Mouse (Mus musculus) gastrocnemius, postnatal 10 days (tissue): Measurements from ENCODE around the gene Grpel1. TPM values are rescaled to one million over a fixed set of nuclear protein-coding genes. Genes with fewer than 3 reads are reported as not detected.

Source experiments
- DNase-seq: peaks from one replicate; pipeline ENCODE4 v3.0.0; 2021; ENCODE audit warnings: mixed read lengths
- total RNA-seq, 2 experiments: library from RNA; stranded (reverse); gene quantifications; 2 replicates each; pipeline ENCODE4 v1.2.3; 2021

The Grpel1 gene
- total RNA-seq, 2 experiments from 2014 or later, result 32.7 to 36.2 TPM

GRCm38 (mm10) chr5:36461231-36461630 lies 3.6 kb upstream of the Grpel1 start:
- DNase-seq, result no peak

- DNase-seq, result peak; percentile 85
Measured at GRCm38 (mm10) chr5:36462810-36463209, 2.0 kb upstream of the Grpel1 start.

DNA sequence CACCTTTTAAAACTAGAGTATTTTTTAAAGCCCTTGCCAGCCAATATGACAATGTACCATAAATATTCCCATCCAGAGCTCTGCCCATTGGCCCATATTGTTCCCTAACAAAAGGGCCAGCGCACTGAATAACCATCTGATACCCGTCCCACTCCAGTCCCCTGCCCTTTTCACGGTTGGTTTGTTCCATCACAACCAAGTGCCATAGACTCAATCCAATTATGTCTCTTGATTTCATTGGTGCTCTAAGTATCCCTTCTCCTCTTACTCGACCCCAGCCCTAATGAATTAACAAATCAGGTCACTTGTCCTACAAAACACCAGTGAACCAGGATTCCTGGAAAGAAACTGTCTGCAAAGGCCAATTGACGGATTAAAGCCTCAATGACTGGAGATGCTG lies 1.4 kb upstream of the Grpel1 start:
- DNase-seq, result no peak

DNA sequence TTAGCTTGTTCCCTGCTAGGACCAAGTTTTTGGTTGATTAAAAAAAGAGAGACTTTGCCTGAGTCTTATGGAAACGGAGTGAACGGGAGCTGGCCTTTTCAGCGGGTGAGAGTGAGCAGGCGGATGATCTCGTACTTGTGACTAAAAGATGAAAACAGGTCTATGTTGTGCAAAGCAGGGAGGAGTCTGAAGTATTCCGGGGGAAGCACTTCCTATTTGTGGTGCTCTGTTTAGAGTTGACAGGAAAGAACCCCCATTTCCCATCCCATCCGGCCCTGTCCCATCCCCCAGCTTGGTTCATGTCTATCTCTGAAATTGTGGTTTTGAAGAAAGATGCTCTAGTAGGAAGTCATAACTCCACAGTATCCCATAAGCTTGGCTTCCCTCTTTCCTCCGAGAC lies 1.1 kb downstream of the Grpel1 start:
- no peak for DNase-seq

- DNase-seq, result no peak
Measured at GRCm38 (mm10) chr5:36471206-36471605, 6.4 kb downstream of the Grpel1 start.

GRCm38 (mm10) chr5:36472876-36473655 lies 8.3 kb downstream of the Grpel1 start:
- no peak for DNase-seq

DNA sequence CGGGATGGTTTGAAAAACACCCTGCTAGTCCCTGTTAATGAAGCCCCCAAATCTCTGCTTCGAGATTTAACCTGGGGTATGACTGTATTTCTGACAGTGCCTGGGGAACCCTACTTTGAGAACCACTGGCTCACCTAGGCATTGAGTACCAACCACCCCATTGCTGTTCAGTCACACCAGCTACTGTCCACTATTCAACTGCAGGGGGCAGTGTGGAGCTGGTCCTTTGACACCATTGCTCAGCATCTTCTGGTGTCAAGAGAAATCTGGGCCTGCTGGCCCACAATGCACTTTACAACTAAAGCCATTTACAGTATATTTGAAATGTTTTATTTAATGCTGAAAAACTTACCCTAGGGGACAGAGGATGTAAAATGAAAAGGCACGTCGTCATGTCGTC lies 9.5 kb downstream of the Grpel1 start:
- DNase-seq, result peak; percentile 73

DNA sequence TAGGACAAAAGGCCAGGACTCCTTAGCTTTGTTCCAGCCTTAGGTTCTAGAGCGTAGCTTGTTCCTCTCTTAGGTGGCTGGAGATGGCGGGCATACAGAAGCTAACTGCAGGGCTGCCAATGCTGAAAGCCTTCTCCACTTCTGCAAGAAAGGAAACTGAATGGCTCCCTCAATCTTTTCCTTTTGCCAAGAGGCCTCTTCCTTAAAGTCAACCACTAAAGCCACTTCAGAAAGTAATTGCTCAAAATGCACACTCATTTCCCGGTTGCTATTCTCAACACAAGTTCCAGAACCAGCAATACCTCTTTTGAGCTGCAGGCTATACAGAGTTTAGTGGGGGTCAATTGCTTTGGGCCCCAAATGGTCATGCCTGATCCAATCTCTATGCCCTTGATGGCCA lies 12.7 kb downstream of the Grpel1 start:
- no peak for DNase-seq

DNA sequence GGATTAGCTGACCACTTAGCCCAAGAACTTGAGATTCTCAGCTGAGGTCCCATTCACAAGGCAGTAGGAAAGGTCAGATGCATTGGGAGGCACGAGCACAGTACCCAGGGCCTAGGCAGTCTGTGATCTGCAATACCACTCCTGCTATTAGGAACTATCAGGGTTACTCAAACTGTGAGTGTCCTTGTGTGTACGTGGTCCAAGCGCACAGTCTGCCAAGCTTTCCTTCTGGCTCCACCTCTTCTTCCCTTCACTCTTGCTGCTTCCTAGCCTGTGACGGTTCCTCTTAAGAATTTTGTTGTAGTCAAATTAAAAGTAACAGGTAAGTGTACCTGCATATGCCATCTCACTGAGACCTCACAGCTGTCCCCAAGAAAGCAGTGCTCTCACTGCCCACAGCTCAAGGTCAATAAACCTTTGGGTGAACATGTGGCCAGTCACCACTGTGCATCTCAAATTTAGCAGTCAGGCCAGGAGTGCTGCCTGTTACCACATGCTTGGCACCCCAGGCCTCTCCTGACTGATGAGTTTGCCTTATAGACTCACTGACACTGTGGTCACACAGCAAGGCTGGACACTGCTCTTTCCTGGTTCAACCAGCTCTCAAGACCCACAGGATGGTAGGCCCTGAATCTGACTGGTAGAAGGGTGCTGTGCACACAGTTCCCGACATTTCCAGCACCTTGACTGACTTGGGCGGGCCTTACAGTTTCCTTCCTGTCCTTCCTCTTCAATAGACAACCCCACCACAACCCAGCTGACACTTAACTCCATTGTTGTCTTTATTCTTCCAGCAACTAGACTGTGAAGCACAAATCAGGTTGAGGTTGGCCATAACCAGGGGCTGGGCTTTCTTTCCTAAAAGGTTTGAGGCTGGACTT lies 14.0 kb downstream of the Grpel1 start:
- no peak for DNase-seq

DNA sequence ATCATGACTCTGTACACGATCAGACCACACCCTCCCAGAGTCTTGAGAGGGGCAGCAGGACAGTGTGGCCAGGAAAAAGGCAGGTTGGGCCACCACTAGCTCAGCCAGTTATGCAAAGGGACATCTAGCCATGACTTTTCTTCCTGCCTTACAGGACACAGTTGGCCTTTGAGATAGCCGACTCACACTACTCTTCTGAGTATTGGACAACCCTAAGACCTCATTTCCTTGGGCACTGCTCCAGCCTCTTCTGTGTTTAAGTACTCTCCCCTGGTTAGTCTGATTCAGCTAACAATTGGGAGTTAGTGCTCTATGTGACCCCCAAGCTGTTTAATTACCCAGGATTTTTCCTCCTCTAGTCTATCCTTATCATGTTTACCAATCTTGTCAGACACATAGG lies 14.9 kb downstream of the Grpel1 start:
- DNase-seq, result no peak

- DNase-seq, result no peak
Measured at GRCm38 (mm10) chr5:36480398-36480797, 15.6 kb downstream of the Grpel1 start.

DNA sequence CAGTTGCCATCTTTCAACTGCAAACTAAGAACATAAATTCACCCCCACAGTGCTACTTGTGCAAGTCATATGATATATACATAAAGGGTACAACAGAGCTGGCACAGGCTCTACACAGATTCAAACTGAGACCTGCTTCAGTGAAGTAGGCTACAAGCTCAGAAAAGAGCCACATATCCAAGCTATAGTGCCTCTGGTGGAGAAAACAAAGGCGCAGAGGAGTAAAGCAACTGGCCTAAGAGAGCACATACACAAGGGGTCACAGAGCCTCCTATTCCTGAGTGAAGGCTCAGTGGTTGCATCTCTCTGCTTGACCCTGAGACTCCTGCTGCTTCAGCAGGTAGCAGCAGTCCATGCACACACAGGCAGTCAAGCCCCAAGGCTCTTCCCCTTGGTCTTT lies 16.3 kb downstream of the Grpel1 start:
- DNase-seq, result no peak

DNA sequence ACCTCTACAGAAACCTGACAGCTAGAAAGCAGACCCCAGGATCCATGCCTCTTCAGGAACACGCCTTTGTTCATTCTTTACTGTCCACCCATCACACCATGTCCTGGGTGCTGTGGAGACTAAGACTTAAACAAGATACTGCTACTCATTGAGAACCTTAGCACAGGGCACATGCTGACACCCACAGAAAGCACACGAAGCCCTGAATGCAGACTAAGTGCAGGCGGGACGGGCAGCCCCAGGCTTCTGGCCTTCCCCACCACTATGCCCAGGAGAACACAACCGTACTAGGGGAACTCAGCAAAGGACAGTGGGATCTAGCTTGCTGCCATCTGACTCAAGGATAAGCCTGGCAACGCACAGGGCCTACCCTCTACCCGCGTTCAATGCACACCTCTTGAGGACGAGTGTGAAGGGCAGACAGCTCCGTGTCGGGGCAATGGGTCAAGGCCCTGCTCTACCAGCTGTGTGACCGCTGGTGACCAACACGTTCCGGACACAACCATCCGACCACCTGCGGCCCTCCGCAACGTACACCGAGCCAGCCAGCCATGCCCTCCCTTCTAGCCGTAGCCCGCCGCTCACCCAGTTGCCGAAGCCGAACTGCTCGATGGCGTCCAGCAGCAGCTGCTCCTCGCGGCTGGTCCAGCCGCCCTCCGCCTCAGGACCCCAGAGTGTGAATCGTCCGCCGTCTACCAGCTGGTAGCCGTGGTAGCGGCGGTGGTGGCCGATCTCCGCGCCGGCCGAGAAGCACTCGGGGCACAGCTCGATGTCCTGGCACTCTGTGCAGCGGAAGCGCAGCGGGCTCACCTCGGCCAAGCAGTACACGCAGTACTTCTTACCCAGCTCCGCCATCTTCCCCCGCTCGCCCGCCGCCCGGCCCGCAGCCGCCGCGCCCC lies 18.7 kb downstream of the Grpel1 start:
- peak; percentile 61 for DNase-seq

GRCm38 (mm10) chr5:36484171-36484990 lies 19.6 kb downstream of the Grpel1 start, which contains the start of the genes Tada2b and Ccdc96:
Gene Tada2b, minus strand, starts transcription at chr5:36484285.
Gene Ccdc96, plus strand, starts transcription at chr5:36484588.
- DNase-seq, result peak; percentile 98

GRCm38 (mm10) chr5:36485306-36485705 lies 20.5 kb downstream of the Grpel1 start:
- DNase-seq, result no peak

GRCm38 (mm10) chr5:36489225-36489624 lies 24.4 kb downstream of the Grpel1 start:
- DNase-seq, result no peak

- DNase-seq, result no peak
Measured at GRCm38 (mm10) chr5:36493919-36494318, 29.1 kb downstream of the Grpel1 start.

GRCm38 (mm10) chr5:36494709-36495108 lies 29.9 kb downstream of the Grpel1 start:
- DNase-seq, result no peak

GRCm38 (mm10) chr5:36505235-36505634 lies 40.4 kb downstream of the Grpel1 start:
- DNase-seq, result no peak

- no peak for DNase-seq
Measured at GRCm38 (mm10) chr5:36505643-36506042, 40.8 kb downstream of the Grpel1 start.

GRCm38 (mm10) chr5:36508351-36508750 lies 43.6 kb downstream of the Grpel1 start:
- no peak for DNase-seq
